Mouse (Mus musculus) liver, embryonic 14.5 days (tissue): ENCODE measurements around the gene Mrpl54.
A peak's percentile ranks its signal among the peaks of the same experiment; 100 is the strongest.

Experiments used
- CTCF ChIP-seq: IDR thresholded peaks from 2 replicates; pipeline ENCODE4 v1.5.1; 2016; ENCODE audit warnings: antibody characterized with exemption, low read depth, control low read depth
- EP300 ChIP-seq: IDR thresholded peaks from 2 replicates; pipeline ENCODE4 v1.6.1; 2016; ENCODE audit warnings: antibody characterized with exemption, low read depth

GRCm38 (mm10) chr10:81217964-81218363, 48.8 kb downstream of the Mrpl54 start:
- peak; percentile 95 for TF ChIP-seq CTCF
- TF ChIP-seq EP300 = no peak
